Mouse (Mus musculus) intestine, embryonic 16.5 days (tissue): ENCODE results near the gene Rai1. TPM values are rescaled to one million over a fixed set of nuclear protein-coding genes. Genes with fewer than 3 reads are reported as not detected.
A peak's percentile ranks its signal among the peaks of the same experiment; 100 is the strongest.

Experiments used
- ATAC-seq: fragments of 200-750 bp; cut with Nextera tagmentation; 2 replicates; pipeline ENCODE4 v1.8.0; 2017; ENCODE audit warnings: moderate TSS enrichment, moderate library complexity
- H3K27ac ChIP-seq: fragments of 300-500 bp; sonication (generic); 2 replicates; pipeline ENCODE4 v1.5.1; 2014; ENCODE audit warnings: mild to moderate bottlenecking, low read length
- H3K27me3 ChIP-seq: fragments of 300-500 bp; sonication (generic); replicated peaks from 2 replicates; pipeline ENCODE4 v1.6.1; 2014; ENCODE audit warnings: low read length, control low read depth, mixed read lengths; ENCODE audit not compliant: control insufficient read depth, insufficient read depth
- H3K36me3 ChIP-seq: fragments of 300-500 bp; sonication (generic); 2 replicates; pipeline ENCODE4 v1.6.1; 2014; ENCODE audit warnings: low read length, control low read depth; ENCODE audit not compliant: control insufficient read depth, insufficient read depth
- H3K4me1 ChIP-seq: fragments of 300-500 bp; sonication (generic); 2 replicates; pipeline ENCODE4 v1.6.1; 2014; ENCODE audit warnings: low read length, control low read depth, mixed read lengths; ENCODE audit not compliant: control insufficient read depth, insufficient read depth
- H3K4me2 ChIP-seq: fragments of 300-500 bp; sonication (generic); 2 replicates; pipeline ENCODE4 v1.6.1; 2014; ENCODE audit warnings: low read depth, low read length, control low read depth
- H3K4me3 ChIP-seq: fragments of 300-500 bp; sonication (generic); 2 replicates; pipeline ENCODE4 v1.5.1; 2014; ENCODE audit warnings: mild to moderate bottlenecking, low read length
- H3K9ac ChIP-seq: fragments of 300-500 bp; sonication (generic); 2 replicates; pipeline ENCODE4 v1.6.1; 2014; ENCODE audit warnings: low read depth, low read length
- H3K9me3 ChIP-seq: fragments of 300-500 bp; sonication (generic); 2 replicates; pipeline ENCODE4 v1.6.1; 2016; ENCODE audit warnings: low read length, control low read depth; ENCODE audit not compliant: control insufficient read depth
- WGBS: fragments of 180-500 bp; shearing (Covaris S2); extraction: QIAGEN DNeasy Blood & Tissue Kit; methylation state at CpG from one replicate; pipeline ENCODE4 v1.1.7; 2014; 5-methylcytosine and 5-hydroxymethylcytosine counted together
- microRNA-seq: library from miRNA; unstranded; fragments of <30 nt; microRNA quantifications from one replicate; pipeline ENCODE4, GENCODE M21; 2016
- polyA plus RNA-seq: library from polyadenylated mRNA; unstranded; fragments of >200 nt; fragmentation: Nextera tagmentation; extraction: Ambion mirVana; gene quantifications from 2 replicates; pipeline ENCODE4 v1.2.1, GENCODE M21; 2015

Rai1 gene
- polyA plus RNA-seq, 1 experiment from 2014 or later: 12.4 TPM

DNA sequence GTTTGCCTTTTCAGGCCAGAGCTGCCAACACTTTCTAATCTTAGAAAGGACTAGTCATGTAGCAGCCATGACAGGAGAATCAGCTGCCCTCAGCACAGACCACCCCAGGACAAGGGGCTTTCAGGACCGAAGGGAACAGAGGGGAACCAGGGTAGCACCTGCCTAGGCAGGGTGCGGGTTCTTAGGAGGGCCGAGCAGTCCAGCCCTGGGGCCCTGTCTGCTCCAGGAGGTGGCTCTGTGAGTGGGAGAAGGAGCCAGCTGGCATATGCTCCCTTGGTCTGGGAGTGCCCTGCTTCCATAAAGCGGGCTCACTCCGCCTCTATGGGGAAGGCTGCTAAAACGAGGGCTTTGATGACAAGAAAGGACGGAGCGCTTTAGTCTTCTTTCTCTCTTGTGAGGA is 128.4 kb downstream of the Rai1 start:
- no peak overlapping the region for H3K4me2 ChIP-seq
- peaks cover 15% of the 10 kb centered on the region for H3K4me1 ChIP-seq
- H3K4me3 ChIP-seq: no peak overlapping the region
- WGBS: 78% methylated on average over 8 of the region's 8 CpGs
- H3K36me3 ChIP-seq: no peaks in the 10 kb centered on the region
- H3K9ac ChIP-seq: no peak overlapping the region
- no peak for ATAC-seq
- H3K9me3 ChIP-seq: no peaks in the 10 kb centered on the region
- H3K27me3 ChIP-seq: no peaks in the 10 kb centered on the region
- no peak overlapping the region for H3K27ac ChIP-seq

DNA sequence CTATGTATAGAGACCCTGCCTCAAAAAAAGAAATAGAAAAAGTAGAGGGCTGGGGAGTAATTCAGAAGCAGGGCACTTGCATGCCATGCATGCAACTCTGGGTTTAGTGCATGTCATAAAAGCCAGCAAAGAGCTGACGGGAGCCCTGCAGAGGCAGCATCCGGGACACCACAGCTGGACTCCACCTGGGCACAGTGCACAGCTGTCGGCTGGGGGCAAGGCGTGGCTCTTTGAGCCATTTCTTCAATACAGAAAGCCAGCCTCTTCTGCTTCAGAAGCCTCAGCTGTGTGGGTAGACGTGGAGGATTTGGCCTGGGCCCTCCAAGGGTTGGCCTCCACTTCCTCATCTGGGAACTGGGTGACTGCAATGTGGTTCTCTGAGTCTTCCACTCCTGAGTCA is 130.5 kb downstream of the Rai1 start:
- H3K4me2 ChIP-seq: no peak overlapping the region
- H3K27ac ChIP-seq: no peak overlapping the region
- no peak overlapping the region for H3K9ac ChIP-seq
- ATAC-seq: no peak
- no peak overlapping the region for H3K4me3 ChIP-seq
- no peaks in the 10 kb centered on the region for H3K9me3 ChIP-seq
- WGBS: 60% methylated on average over 5 of the region's 5 CpGs
- peaks cover 7% of the 10 kb centered on the region; the same call in 1 of the 2 replicates for H3K4me1 ChIP-seq
- no peaks in the 10 kb centered on the region for H3K27me3 ChIP-seq
- H3K36me3 ChIP-seq: peaks cover 4% of the 10 kb centered on the region; the same call in 1 of the 2 replicates

DNA sequence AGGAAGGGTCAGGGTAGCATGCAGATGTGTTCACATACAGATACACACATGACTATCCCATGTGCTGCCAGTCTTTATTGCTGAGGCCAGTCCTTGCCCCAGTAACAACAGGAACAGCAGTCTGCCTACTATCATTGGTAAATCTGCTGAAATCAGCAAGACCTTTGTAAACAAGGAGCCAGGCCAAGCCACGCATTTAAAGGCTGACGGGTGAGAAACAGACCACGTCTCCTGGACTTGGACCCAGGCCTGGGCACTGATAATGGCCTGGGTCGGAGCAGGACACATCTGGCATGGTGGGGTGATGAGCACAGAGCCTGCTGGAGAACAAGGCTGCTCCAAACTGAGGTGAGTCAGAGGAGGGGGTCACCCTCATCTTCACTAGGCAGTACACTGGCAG is 135.7 kb downstream of the Rai1 start:
- no peak overlapping the region for H3K27ac ChIP-seq
- H3K9me3 ChIP-seq: no peaks in the 10 kb centered on the region
- peaks cover 11% of the 10 kb centered on the region for H3K36me3 ChIP-seq
- H3K27me3 ChIP-seq: no peaks in the 10 kb centered on the region
- H3K4me2 ChIP-seq: no peak overlapping the region
- no peak for ATAC-seq
- H3K9ac ChIP-seq: no peak overlapping the region
- no peak overlapping the region for H3K4me3 ChIP-seq
- peaks cover 3% of the 10 kb centered on the region; the same call in 1 of the 2 replicates for H3K4me1 ChIP-seq
- WGBS: 68% methylated on average over 4 of the region's 4 CpGs

DNA sequence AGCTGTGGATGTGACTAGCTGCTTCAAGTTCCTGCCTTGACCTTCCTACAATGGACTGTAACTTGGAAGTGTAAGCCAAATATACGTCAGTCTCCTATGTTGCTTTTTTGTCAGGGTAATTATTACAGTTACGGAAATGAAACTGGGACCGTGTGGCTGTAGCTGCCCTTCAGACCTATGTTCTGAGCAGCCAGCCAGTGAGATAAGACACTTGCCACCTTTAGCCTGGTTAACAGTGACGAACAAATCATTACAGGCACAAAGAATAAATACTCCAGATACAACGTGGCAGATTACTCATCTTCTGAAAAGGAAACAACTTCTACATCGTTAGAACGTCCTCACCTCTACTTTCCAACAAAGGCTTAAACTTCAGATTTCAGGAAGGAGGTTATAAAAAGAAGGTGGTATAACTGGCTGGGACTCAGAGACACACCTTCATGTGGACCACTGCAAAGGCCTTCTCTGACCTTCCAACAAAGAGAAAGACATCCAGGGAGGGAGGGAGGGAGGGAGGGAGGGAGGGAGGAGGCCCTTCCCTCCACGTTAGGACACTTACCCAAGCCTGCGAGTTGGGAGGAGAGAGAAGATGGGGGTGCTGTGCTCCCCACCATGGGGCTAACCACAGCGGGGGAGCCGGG is 139.8 kb downstream of the Rai1 start:
- Histone ChIP-seq H3K27ac (peak overlapping the region; percentile 41; the same call in 1 of the 2 replicates), H3K4me3 (no peak overlapping the region), H3K4me1 (peaks cover 3% of the 10 kb centered on the region; the same call in 1 of the 2 replicates), H3K9me3 (no peaks in the 10 kb centered on the region), H3K27me3 (no peaks in the 10 kb centered on the region), H3K4me2 (no peak overlapping the region), H3K36me3 (peaks cover 11% of the 10 kb centered on the region), H3K9ac (no peak overlapping the region)
- 69% methylated on average over 11 of the region's 11 CpGs for WGBS
- ATAC-seq: peak; percentile 66

DNA sequence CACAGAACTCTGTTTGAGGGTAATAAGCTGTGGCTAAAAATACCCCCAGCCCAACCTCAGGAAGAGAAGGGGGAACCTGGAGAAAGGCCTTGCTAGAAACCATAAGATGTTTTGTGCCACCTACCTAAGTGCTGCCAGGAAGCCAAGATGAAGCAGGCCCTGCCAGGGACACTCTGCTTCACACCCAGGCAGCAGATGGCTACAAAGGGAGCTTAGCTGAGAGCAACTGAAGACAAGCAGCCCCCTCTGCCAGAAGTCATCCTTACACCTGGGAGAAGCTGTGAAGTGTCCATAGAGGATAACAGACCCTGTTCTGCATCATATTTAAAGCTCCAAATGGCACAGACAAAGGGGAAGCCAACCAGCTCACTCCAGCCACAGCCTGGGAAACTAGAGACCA is 141.3 kb downstream of the Rai1 start:
- ATAC-seq: no peak
- Histone ChIP-seq H3K4me1 (peaks cover 3% of the 10 kb centered on the region; the same call in 1 of the 2 replicates), H3K4me3 (no peak overlapping the region), H3K4me2 (no peak overlapping the region), H3K9ac (no peak overlapping the region), H3K27me3 (no peaks in the 10 kb centered on the region), H3K36me3 (peaks cover 3% of the 10 kb centered on the region; the same call in 1 of the 2 replicates), H3K27ac (no peak overlapping the region), H3K9me3 (0 out of 2 replicates have a peak, but pooled peaks cover 2% of the 10 kb centered on the region)

DNA sequence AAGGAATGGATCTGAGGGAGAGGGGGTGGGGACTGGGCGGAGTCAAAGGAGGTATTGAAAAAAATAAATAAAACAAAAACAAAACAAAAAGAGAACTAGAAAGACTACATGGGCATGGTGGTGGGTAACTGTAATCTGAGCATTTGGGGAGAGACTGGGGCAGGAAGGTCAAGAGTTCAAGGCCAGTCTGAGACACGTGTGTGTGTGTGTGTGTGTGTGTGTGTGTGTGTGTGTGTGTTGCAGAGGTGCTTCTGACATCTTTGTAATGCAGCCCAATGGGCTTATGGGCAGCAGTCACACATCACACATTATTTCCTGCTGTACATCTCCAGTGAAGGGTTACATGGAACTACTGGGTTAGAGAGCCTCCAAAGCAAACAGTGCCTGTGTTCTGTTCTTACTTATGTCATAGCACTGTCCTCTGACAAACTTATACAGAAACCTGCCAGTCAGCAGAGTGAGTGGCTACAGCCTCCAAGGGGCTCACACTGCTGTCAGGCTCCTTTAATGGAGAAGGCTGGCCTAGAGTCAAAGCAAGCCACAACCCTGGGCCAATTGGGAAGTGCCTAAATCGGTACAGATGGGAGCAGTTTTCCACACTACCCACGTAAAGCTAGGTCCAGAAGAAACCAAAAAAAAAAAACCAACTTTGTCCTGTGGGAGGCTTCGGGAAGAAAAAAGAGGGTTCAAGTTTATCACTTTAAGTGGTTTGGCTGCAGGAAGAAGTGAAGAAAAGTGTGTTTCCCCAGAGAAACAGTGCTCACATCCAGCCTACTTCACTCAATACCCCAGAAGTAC is 143.1 kb downstream of the Rai1 start:
- Histone ChIP-seq H3K9me3 (0 out of 2 replicates have a peak, but pooled peaks cover 2% of the 10 kb centered on the region), H3K4me3 (no peak overlapping the region), H3K36me3 (peaks cover 3% of the 10 kb centered on the region; the same call in 1 of the 2 replicates), H3K4me1 (peaks cover 3% of the 10 kb centered on the region; the same call in 1 of the 2 replicates), H3K9ac (no peak overlapping the region), H3K27ac (no peak overlapping the region), H3K4me2 (no peak overlapping the region), H3K27me3 (no peaks in the 10 kb centered on the region)
- WGBS: 51% methylated on average over 5 of the region's 5 CpGs
- ATAC-seq: no peak

Small RNA genes lying within 50 kb of the gene (microRNA-seq; reads per million reads assigned to microRNA genes)
- not detected for gene Mir6921
- gene Mir6922: not detected

Other genes starting within 250 kb of the Rai1 start
- gene Med9, start 156.8 kb upstream of the Rai1 start, polyA plus RNA-seq: 33.0 and 33.4 TPM in 2 replicates
- gene Rasd1, start 140.1 kb upstream of the Rai1 start, polyA plus RNA-seq: 2.0 and 2.3 TPM in 2 replicates
- 6.7 and 8.7 TPM in 2 replicates for gene Pemt, start 58.5 kb upstream of the Rai1 start, polyA plus RNA-seq
- gene Srebf1, start 117.6 kb downstream of the Rai1 start, polyA plus RNA-seq: 81.0 and 95.2 TPM in 2 replicates
- 29.6 and 33.8 TPM in 2 replicates for gene Tom1l2, start 247.9 kb downstream of the Rai1 start, polyA plus RNA-seq
- gene Drc3, start 248.3 kb downstream of the Rai1 start, polyA plus RNA-seq: 1.9 and 2.2 TPM in 2 replicates